In genomic region chr2:18031271-18031821, GRCm38 (mm10) we compare ENCODE assay signal across 10 mouse cellular contexts. TPM values are rescaled to one million over a fixed set of nuclear protein-coding genes. Genes with fewer than 3 reads are reported as not detected.
A peak's percentile ranks its signal among the peaks of the same experiment; 100 is the strongest.
DNase-seq lines count a peak whose midpoint lies in the region; ATAC-seq and TF ChIP-seq lines count a peak whose summit lies in the region.
"Had no signal": no experiment of that assay in that cellular context is flagged by ENCODE, and none has a peak within 500 bp of the region (broad histone marks: within the 10 kb centered on the region; RNA-seq: fewer than 3 reads in every experiment).

No protein-coding gene starts in this region.

- no peak for TF ChIP-seq CTCF in cortical plate, adult 2 months (IDR thresholded peaks at IDR 0.05; ENCODE audit: extremely low read depth, insufficient read depth, low read length)

- H3K4me3 ChIP-seq in lung, embryonic 15.5 days: peak overlapping the region; percentile 36
- H3K4me3 ChIP-seq in cortical plate, adult 2 months (ENCODE audit: insufficient read depth, low read length): peak overlapping the region; percentile 28
- H3K4me3 ChIP-seq in heart, embryonic 12.5 days: peak overlapping the region; percentile 64
- peak overlapping the region; percentile 44 for H3K4me3 ChIP-seq in kidney, embryonic 16.5 days (ENCODE audit: low read length)
- peak overlapping the region; percentile 32 for H3K4me3 ChIP-seq in midbrain, embryonic 15.5 days

- H3K36me3 ChIP-seq in lung, embryonic 15.5 days: no peaks in the 10 kb centered on the region
- no peaks in the 10 kb centered on the region for H3K36me3 ChIP-seq in heart, embryonic 12.5 days
- no peaks in the 10 kb centered on the region for H3K36me3 ChIP-seq in kidney, embryonic 16.5 days (ENCODE audit: insufficient read depth, low read length)
- H3K36me3 ChIP-seq in midbrain, embryonic 15.5 days (replicated peaks): no peaks in the 10 kb centered on the region

- no peak for ATAC-seq in lung, embryonic 15.5 days (ENCODE audit: borderline replicate concordance, extremely low read depth, low FRiP score, low TSS enrichment)
- no peak for ATAC-seq in heart, embryonic 12.5 days (ENCODE audit: insufficient number of reproducible peaks, low FRiP score)
- ATAC-seq in kidney, embryonic 16.5 days (ENCODE audit: low FRiP score, low TSS enrichment): no peak
- no peak for ATAC-seq in midbrain, embryonic 15.5 days (replicated peaks)

- intact Hi-C loops in left cerebral cortex, postnatal 14 days (cut with DNase I): no loop called here

- peaks cover 23% of the 10 kb centered on the region for H3K4me1 ChIP-seq in lung, embryonic 15.5 days
- no peaks in the 10 kb centered on the region for H3K4me1 ChIP-seq in cortical plate, adult 2 months (ENCODE audit: control insufficient read depth, insufficient read depth, low read length)
- peaks cover 25% of the 10 kb centered on the region for H3K4me1 ChIP-seq in heart, embryonic 12.5 days (replicated peaks)
- H3K4me1 ChIP-seq in kidney, embryonic 16.5 days (ENCODE audit: insufficient read depth, low read length): peaks cover 47% of the 10 kb centered on the region
- H3K4me1 ChIP-seq in midbrain, embryonic 15.5 days: peaks cover 50% of the 10 kb centered on the region

- H3K27me3 ChIP-seq in lung, embryonic 15.5 days: no peaks in the 10 kb centered on the region
- H3K27me3 ChIP-seq in heart, embryonic 12.5 days (replicated peaks): no peaks in the 10 kb centered on the region
- no peaks in the 10 kb centered on the region for H3K27me3 ChIP-seq in kidney, embryonic 16.5 days (ENCODE audit: insufficient read depth, low read length)
- no peaks in the 10 kb centered on the region for H3K27me3 ChIP-seq in midbrain, embryonic 15.5 days (replicated peaks)

- DNase-seq in lung, adult 18-20 months: no peak
- DNase-seq in T-cell, adult 2 months (ENCODE audit: low spot score): no peak
- no peak for DNase-seq in left cerebral cortex, postnatal 14 days (ENCODE audit: low spot score in 2 of 2)

- 13% methylated on average over 26 of the region's 26 CpGs for WGBS in lung, embryonic 15.5 days
- 4% methylated on average over 26 of the region's 26 CpGs for WGBS in heart, embryonic 12.5 days
- WGBS in kidney, embryonic 16.5 days: 7% methylated on average over 26 of the region's 26 CpGs
- 8% methylated on average over 26 of the region's 26 CpGs for WGBS in midbrain, embryonic 15.5 days

- H3K9ac ChIP-seq in lung, embryonic 15.5 days: peak overlapping the region; percentile 42
- H3K9ac ChIP-seq in heart, embryonic 12.5 days: peak overlapping the region; percentile 95
- H3K9ac ChIP-seq in kidney, embryonic 16.5 days (replicated peaks; ENCODE audit: low read length): peak overlapping the region; percentile 78
- peak overlapping the region; percentile 49 for H3K9ac ChIP-seq in midbrain, embryonic 15.5 days

- no peaks in the 10 kb centered on the region for H3K9me3 ChIP-seq in lung, embryonic 15.5 days
- no peaks in the 10 kb centered on the region for H3K9me3 ChIP-seq in heart, embryonic 12.5 days (replicated peaks)
- no peaks in the 10 kb centered on the region for H3K9me3 ChIP-seq in kidney, embryonic 16.5 days (ENCODE audit: low read length)
- H3K9me3 ChIP-seq in midbrain, embryonic 15.5 days: no peaks in the 10 kb centered on the region

- H3K27ac ChIP-seq in lung, embryonic 15.5 days: no peak overlapping the region
- peak overlapping the region; percentile 33 for H3K27ac ChIP-seq in cortical plate, adult 2 months (ENCODE audit: insufficient read depth, low read length)
- peak overlapping the region; percentile 67 for H3K27ac ChIP-seq in heart, embryonic 12.5 days (ENCODE audit: poor library complexity, severe bottlenecking)
- peak overlapping the region; percentile 84 for H3K27ac ChIP-seq in kidney, embryonic 16.5 days (ENCODE audit: low read length)
- H3K27ac ChIP-seq in midbrain, embryonic 15.5 days: no peak overlapping the region

- no peak for TF ChIP-seq POLR2A in cortical plate, adult 2 months (IDR thresholded peaks at IDR 0.05; ENCODE audit: extremely low read depth, insufficient read depth, low read length)

- H3K4me2 ChIP-seq in lung, embryonic 15.5 days: peak overlapping the region; percentile 79
- H3K4me2 ChIP-seq in heart, embryonic 12.5 days: peak overlapping the region; percentile 100
- peak overlapping the region; percentile 73 for H3K4me2 ChIP-seq in kidney, embryonic 16.5 days (replicated peaks; ENCODE audit: low read depth, low read length)
- peak overlapping the region; percentile 69 for H3K4me2 ChIP-seq in midbrain, embryonic 15.5 days

RNA-seq across cellular contexts. Expression of gene A930004D18Rik, which starts 6.2 kb away (rescaled TPM):
- polyA plus RNA-seq in lung, embryonic 15.5 days (2015; fragmentation: Nextera tagmentation; extraction: Ambion mirVana): 12.5 and 13.6 TPM in 2 replicates
- 1.9 and 2.1 TPM in 2 replicates for polyA plus RNA-seq in cortical plate, adult 2 months (2012; rRNA removed)
- 14.8 and 18.3 TPM in 2 replicates for polyA plus RNA-seq in heart, embryonic 12.5 days (2016; fragmentation: Nextera tagmentation; extraction: Ambion mirVana)
- polyA plus RNA-seq in kidney, embryonic 16.5 days (2015; fragmentation: Nextera tagmentation; extraction: Ambion mirVana): 14.1 and 16.2 TPM in 2 replicates
- polyA plus RNA-seq in midbrain, embryonic 15.5 days (2015; fragmentation: Nextera tagmentation; extraction: Ambion mirVana): 8.1 and 11.8 TPM in 2 replicates
- 1 to 10 TPM; 1.5 to 1.6 TPM for total RNA-seq in left cerebral cortex, postnatal 14 days (2021)

RNA-seq across cellular contexts. Expression of gene Skida1, which starts 17.5 kb away (rescaled TPM):
- polyA plus RNA-seq in lung, embryonic 15.5 days (2015; fragmentation: Nextera tagmentation; extraction: Ambion mirVana): 7.2 and 8.4 TPM in 2 replicates
- 5.4 and 7.4 TPM in 2 replicates for polyA plus RNA-seq in cortical plate, adult 2 months (2012; rRNA removed)
- 7.7 and 8.8 TPM in 2 replicates for polyA plus RNA-seq in heart, embryonic 12.5 days (2016; fragmentation: Nextera tagmentation; extraction: Ambion mirVana)
- 8.8 and 9.2 TPM in 2 replicates for polyA plus RNA-seq in kidney, embryonic 16.5 days (2015; fragmentation: Nextera tagmentation; extraction: Ambion mirVana)
- polyA plus RNA-seq in midbrain, embryonic 15.5 days (2015; fragmentation: Nextera tagmentation; extraction: Ambion mirVana): 8.1 and 9.0 TPM in 2 replicates
- total RNA-seq in left cerebral cortex, postnatal 14 days (2021): 1 to 10 TPM; 7.1 to 8.1 TPM

RNA-seq across cellular contexts. Expression of gene Mllt10, which starts 23.7 kb away (rescaled TPM):
- 58.9 and 59.4 TPM in 2 replicates for polyA plus RNA-seq in lung, embryonic 15.5 days (2015; fragmentation: Nextera tagmentation; extraction: Ambion mirVana)
- polyA plus RNA-seq in cortical plate, adult 2 months (2012; rRNA removed): 37.1 and 38.0 TPM in 2 replicates
- polyA plus RNA-seq in heart, embryonic 12.5 days (2016; fragmentation: Nextera tagmentation; extraction: Ambion mirVana): 36.3 and 37.1 TPM in 2 replicates
- polyA plus RNA-seq in kidney, embryonic 16.5 days (2015; fragmentation: Nextera tagmentation; extraction: Ambion mirVana): 63.4 and 73.6 TPM in 2 replicates
- polyA plus RNA-seq in midbrain, embryonic 15.5 days (2015; fragmentation: Nextera tagmentation; extraction: Ambion mirVana): 49.9 and 53.1 TPM in 2 replicates
- 10 to 100 TPM; 47.7 TPM for total RNA-seq in left cerebral cortex, postnatal 14 days (2021)

RNA-seq across cellular contexts. Expression of gene H2al2a, which starts 34.6 kb away (rescaled TPM):
- not detected in 2 replicates for polyA plus RNA-seq in lung, embryonic 15.5 days (2015; fragmentation: Nextera tagmentation; extraction: Ambion mirVana)
- 0.32 TPM in 1 of 2 replicates, not detected in the other for polyA plus RNA-seq in cortical plate, adult 2 months (2012; rRNA removed)
- not detected in 2 replicates for polyA plus RNA-seq in heart, embryonic 12.5 days (2016; fragmentation: Nextera tagmentation; extraction: Ambion mirVana)
- polyA plus RNA-seq in kidney, embryonic 16.5 days (2015; fragmentation: Nextera tagmentation; extraction: Ambion mirVana): not detected in 2 replicates
- polyA plus RNA-seq in midbrain, embryonic 15.5 days (2015; fragmentation: Nextera tagmentation; extraction: Ambion mirVana): not detected in 2 replicates
- total RNA-seq in left cerebral cortex, postnatal 14 days (2021): not detected
- total RNA-seq: adrenal gland, postnatal 36 days; left cerebral cortex, adult 18-20 months had no signal

Comparison
In these comparisons a context has a peak if more than half of its experiments do, and no peak if none do; other contexts are left out.
1. H3K27ac ChIP-seq: peak in cortical plate, adult 2 months (single experiment), heart, embryonic 12.5 days (single experiment) and kidney, embryonic 16.5 days (single experiment); none in lung, embryonic 15.5 days (single experiment) and midbrain, embryonic 15.5 days (single experiment).
2. H3K9ac ChIP-seq: peak in every context shown above with its lines; median percentile 95 in heart, embryonic 12.5 days; 78 in kidney, embryonic 16.5 days; 49 in midbrain, embryonic 15.5 days; 42 in lung, embryonic 15.5 days.
3. Peak in every context shown above with its lines, with median percentiles within 50 percentile points of each other: H3K4me2 ChIP-seq and H3K4me3 ChIP-seq.